Mouse (Mus musculus) kidney, postnatal 0 days (tissue): ENCODE measurements at regions not wholly inside any gene's neighbourhood (a gene's known extent, or its start where the extent isn't known, plus 50 kb on each side); places are given as distances from the start of the nearest gene placed in this dataset.

Source experiments
- ATAC-seq: fragments of 200-750 bp; cut with Nextera tagmentation; replicated peaks from 2 replicates; pipeline ENCODE4 v1.8.0; 2017; ENCODE audit warnings: low read depth, moderate number of reproducible peaks, moderate TSS enrichment, moderate library complexity; ENCODE audit not compliant: low FRiP score
- DNase-seq: peaks from one replicate; pipeline ENCODE4 v3.0.0-alpha.2; 2016; ENCODE audit warnings: low spot score
- H3K27ac ChIP-seq: fragments of 300-500 bp; sonication (generic); 2 replicates; pipeline ENCODE4 v1.5.1; 2014; ENCODE audit warnings: mild to moderate bottlenecking
- H3K27me3 ChIP-seq: fragments of 300-500 bp; sonication (generic); 2 replicates; pipeline ENCODE4 v1.6.1; 2014; ENCODE audit warnings: low read length, mixed read lengths; ENCODE audit not compliant: insufficient read depth
- H3K36me3 ChIP-seq: fragments of 300-500 bp; sonication (generic); 2 replicates; pipeline ENCODE4 v1.6.1; 2014; ENCODE audit warnings: low read length, mixed read lengths; ENCODE audit not compliant: insufficient read depth
- H3K4me1 ChIP-seq: fragments of 300-500 bp; sonication (generic); replicated peaks from 2 replicates; pipeline ENCODE4 v1.6.1; 2014; ENCODE audit warnings: antibody characterized with exemption, low read length, mixed read lengths; ENCODE audit not compliant: insufficient read depth
- H3K4me2 ChIP-seq: fragments of 300-500 bp; sonication (generic); 2 replicates; pipeline ENCODE4 v1.6.1; 2014; ENCODE audit warnings: mild to moderate bottlenecking, low read length, moderate library complexity, mixed read lengths
- H3K4me3 ChIP-seq: fragments of 300-500 bp; sonication (generic); replicated peaks from 2 replicates; pipeline ENCODE4 v1.5.1; 2014; ENCODE audit warnings: low read depth, low read length
- H3K9ac ChIP-seq: fragments of 300-500 bp; sonication (generic); 2 replicates; pipeline ENCODE4 v1.6.1; 2014; ENCODE audit warnings: low read depth, low read length
- H3K9me3 ChIP-seq: fragments of 300-500 bp; sonication (generic); replicated peaks from 2 replicates; pipeline ENCODE4 v1.6.1; 2016; ENCODE audit warnings: low read length, inconsistent platforms, mixed read lengths
- CTCF ChIP-seq: IDR thresholded peaks from 2 replicates; pipeline ENCODE4 v1.5.1; 2016; ENCODE audit warnings: antibody characterized with exemption, low read depth, mild to moderate bottlenecking, moderate library complexity
- WGBS: fragments of 180-500 bp; shearing (Covaris S2); extraction: QIAGEN DNeasy Blood & Tissue Kit; methylation state at CpG from one replicate; pipeline ENCODE4 v1.1.7; 2014; 5-methylcytosine and 5-hydroxymethylcytosine counted together

DNA sequence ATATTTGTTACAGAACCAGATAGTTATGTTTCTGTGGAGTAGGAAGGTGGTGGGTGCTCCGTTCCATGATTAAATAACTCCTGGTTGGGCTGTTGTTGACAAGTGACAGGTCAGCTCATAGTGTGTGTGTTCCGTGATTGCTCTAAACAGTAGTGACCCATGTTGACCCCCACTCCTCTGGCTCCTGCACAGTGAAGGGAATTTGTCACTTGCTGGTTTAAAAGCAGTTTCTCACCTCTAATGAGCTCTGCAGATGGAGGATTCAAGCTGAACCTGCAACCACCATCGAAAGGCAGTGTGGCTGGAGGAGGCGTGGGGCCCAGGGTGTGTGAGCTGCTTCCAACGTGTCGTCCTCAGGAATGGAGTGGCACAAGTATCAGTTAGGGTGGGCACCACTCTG lies 482.6 kb upstream of the Cdh4 start:
- Histone ChIP-seq H3K9me3 (no peaks in the 10 kb centered on the region), H3K4me3 (no peak overlapping the region), H3K27ac (no peak overlapping the region), H3K4me1 (no peaks in the 10 kb centered on the region), H3K4me2 (no peak overlapping the region), H3K27me3 (no peaks in the 10 kb centered on the region), H3K9ac (no peak overlapping the region), H3K36me3 (no peaks in the 10 kb centered on the region)
- no peak for ATAC-seq
- no peak for TF ChIP-seq CTCF
- DNase-seq: no peak
- 35% methylated on average over 6 of the region's 6 CpGs for WGBS

DNA sequence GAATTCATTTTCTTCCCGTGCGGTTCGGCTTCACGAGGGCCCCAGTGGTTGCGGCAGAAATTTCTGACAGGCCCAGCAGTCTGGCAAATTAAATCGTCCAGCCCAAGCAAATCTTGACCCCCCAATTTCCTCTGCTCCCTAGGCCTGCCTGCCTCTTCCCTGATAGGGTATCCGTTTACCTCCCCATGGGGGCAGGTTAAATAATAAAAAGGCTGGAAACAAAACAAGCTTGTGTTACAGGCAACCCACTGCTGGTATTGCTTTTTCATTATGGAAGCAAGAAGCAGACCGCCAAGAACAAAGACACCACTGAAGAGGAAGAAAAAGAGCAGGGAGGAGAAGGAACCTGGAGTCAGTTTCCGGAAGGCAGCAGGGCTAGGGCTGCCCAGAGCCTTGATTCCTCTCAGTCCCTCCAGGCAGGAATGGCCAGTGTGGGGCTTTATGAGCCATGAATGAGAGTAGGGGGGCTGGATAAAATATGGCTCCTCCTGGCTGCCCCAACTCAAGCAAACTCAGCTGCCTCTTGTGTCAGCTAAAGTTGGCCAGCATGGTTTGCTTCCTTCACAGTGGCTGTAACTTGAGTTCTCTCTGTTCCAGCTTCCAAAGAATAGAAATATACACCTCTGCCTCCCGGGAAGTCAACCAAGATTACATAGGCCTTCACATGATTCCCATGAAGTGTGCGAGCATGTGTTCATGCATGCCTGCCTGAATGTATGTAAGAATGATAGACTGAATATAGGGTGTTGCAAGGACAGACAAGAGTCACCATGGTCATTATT lies 474.5 kb upstream of the Cdh4 start:
- 35% methylated on average over 11 of the region's 11 CpGs for WGBS

DNA sequence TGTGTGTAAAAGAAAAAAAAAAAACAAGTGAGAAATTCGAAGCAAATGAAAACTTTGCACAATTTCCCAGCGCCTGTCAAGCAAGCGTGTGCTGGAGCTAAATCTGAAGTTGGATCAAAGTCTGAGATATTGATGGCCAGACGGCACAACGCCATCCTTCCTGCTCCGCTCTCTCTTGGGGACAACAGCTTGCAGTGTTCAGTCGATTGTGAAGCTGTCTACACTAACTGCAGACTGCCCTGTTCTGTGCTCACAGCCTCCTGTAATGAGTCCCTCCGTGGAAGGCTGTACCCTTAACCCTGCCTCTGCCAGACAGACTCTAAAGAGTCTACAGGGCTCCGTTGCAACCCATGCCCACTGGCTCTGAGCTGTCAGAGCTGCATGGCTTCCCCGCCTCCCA lies 472.5 kb upstream of the Cdh4 start:
- Histone ChIP-seq H3K27ac (no peak overlapping the region), H3K27me3 (no peaks in the 10 kb centered on the region), H3K36me3 (no peaks in the 10 kb centered on the region), H3K4me3 (no peak overlapping the region), H3K4me2 (no peak overlapping the region), H3K9ac (no peak overlapping the region), H3K9me3 (no peaks in the 10 kb centered on the region), H3K4me1 (no peaks in the 10 kb centered on the region)
- no peak for DNase-seq
- WGBS: 58% methylated on average over 10 of the region's 10 CpGs
- ATAC-seq: no peak
- TF ChIP-seq CTCF: no peak

More for the DNA sequence above, 474.5 kb upstream of the Cdh4 start:
- Histone ChIP-seq H3K4me3 (no peak overlapping the region), H3K27me3 (no peaks in the 10 kb centered on the region), H3K4me2 (no peak overlapping the region), H3K9ac (no peak overlapping the region), H3K4me1 (no peaks in the 10 kb centered on the region), H3K36me3 (no peaks in the 10 kb centered on the region), H3K9me3 (no peaks in the 10 kb centered on the region), H3K27ac (no peak overlapping the region)
- DNase-seq: peak; percentile 90
- no peak for TF ChIP-seq CTCF
- peak; percentile 85 for ATAC-seq

DNA sequence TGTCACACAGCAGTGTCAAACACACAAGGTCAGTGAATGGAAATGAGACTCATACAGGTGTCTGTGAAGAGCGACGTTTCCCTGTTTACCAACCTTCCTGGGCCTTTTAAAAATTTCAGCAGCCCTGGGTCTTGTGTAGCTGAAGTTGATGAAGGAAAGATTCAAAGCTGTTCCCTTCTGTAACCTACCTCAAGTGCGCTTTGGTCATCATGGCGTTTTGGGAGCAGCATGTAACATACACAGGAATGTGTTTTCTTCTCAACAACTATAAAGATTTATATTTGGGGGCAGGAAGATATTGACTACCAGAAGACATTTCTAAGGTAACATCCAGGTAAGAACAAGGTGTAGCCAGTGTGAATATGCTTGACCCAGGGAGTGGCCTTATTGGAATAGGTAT lies 466.9 kb upstream of the Cdh4 start:
- Histone ChIP-seq H3K9me3 (no peaks in the 10 kb centered on the region), H3K36me3 (no peaks in the 10 kb centered on the region), H3K27me3 (no peaks in the 10 kb centered on the region), H3K4me2 (no peak overlapping the region), H3K4me3 (no peak overlapping the region), H3K27ac (no peak overlapping the region), H3K9ac (no peak overlapping the region), H3K4me1 (no peaks in the 10 kb centered on the region)
- ATAC-seq: no peak
- whole genome bisulfite sequencing: 92% methylated on average over 4 of the region's 4 CpGs
- TF ChIP-seq CTCF: no peak
- DNase-seq: no peak

DNA sequence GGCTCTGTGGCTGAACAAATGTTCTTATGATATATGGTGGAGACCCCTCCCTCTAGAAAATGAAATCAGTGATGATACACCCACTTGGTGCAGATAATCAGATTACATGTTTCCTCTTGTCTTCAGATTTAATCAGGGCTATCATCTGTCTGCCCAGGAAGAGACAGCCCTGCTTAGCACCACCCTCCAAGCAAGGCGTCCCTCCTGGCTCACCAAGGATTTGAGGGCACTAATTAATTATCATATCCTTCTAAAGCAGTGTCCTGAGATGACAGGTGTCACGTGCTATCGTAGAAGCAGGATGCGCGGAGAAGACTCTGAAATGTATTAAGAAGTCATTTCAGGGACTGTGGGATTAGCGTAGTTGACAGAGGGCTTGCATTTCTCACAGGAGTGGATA lies 466.2 kb upstream of the Cdh4 start:
- TF ChIP-seq CTCF: no peak
- DNase-seq (no peak), ATAC-seq (no peak)
- Histone ChIP-seq H3K27ac (no peak overlapping the region), H3K9me3 (no peaks in the 10 kb centered on the region), H3K36me3 (no peaks in the 10 kb centered on the region), H3K4me1 (no peaks in the 10 kb centered on the region), H3K4me2 (no peak overlapping the region), H3K27me3 (no peaks in the 10 kb centered on the region), H3K9ac (no peak overlapping the region), H3K4me3 (no peak overlapping the region)
- WGBS: 65% methylated on average over 6 of the region's 6 CpGs

DNA sequence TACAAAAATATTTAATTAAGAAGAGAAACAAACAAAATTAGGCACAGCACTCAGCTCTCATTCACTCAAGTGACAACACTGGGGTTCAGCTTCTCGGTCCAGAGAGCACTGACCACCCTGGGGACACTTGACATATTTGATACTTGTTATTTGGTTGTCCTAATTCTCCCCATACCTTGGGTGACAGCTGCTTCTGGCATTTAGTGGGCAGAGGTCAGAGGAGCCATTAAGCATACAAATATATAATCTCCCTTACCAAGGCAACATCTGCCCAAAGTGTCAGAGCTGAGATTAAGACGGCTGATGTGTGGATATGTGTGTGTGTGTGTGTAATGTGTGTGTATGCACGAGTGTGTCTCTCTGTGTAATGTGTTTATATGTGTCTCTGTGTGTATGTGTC lies 465.7 kb upstream of the Cdh4 start:
- Histone ChIP-seq H3K9ac (no peak overlapping the region), H3K4me1 (no peaks in the 10 kb centered on the region), H3K36me3 (no peaks in the 10 kb centered on the region), H3K4me2 (no peak overlapping the region), H3K4me3 (no peak overlapping the region), H3K27ac (no peak overlapping the region), H3K27me3 (no peaks in the 10 kb centered on the region), H3K9me3 (no peaks in the 10 kb centered on the region)
- WGBS: 59% methylated on average over 3 of the region's 3 CpGs
- ATAC-seq: no peak
- DNase-seq: no peak
- TF ChIP-seq CTCF: no peak

DNA sequence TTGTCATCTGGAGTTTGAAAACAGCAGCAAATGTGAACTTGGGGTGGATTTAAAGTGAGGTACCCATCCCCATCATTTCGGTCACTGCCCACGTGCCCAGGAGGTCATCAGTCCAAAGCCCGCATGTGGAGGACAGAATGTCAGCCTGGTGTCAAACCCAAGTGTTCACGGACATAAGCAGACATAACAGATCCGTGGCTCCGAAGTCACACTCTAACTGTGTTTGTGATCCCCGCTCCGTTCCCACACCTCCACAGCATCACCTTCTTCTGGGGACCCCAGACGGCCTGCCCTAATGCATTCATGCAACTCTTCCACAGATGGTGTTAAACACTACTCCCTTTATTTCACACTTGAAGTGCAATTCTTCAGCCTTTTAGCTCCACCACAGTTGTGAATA lies 462.8 kb upstream of the Cdh4 start:
- Histone ChIP-seq H3K4me2 (no peak overlapping the region), H3K4me1 (peaks cover 4% of the 10 kb centered on the region; the same call in 1 of the 2 replicates), H3K9ac (no peak overlapping the region), H3K36me3 (no peaks in the 10 kb centered on the region), H3K4me3 (no peak overlapping the region), H3K27me3 (no peaks in the 10 kb centered on the region), H3K9me3 (no peaks in the 10 kb centered on the region), H3K27ac (no peak overlapping the region)
- ATAC-seq (no peak), DNase-seq (no peak)
- TF ChIP-seq CTCF: no peak
- WGBS: 83% methylated on average over 9 of the region's 9 CpGs
